Mouse (Mus musculus) ES-E14 (cell line): ENCODE data around the gene Sptb. TPM values are rescaled to one million over a fixed set of nuclear protein-coding genes. Genes with fewer than 3 reads are reported as not detected.

Experiments
- DNase-seq: peaks from one replicate; pipeline ENCODE4 v3.0.0-alpha.2; 2013; ENCODE audit warnings: low read depth, low spot score
- H3K27ac ChIP-seq: 2 replicates; pipeline ENCODE4 v1.5.1; 2012; ENCODE audit warnings: low read depth, mild to moderate bottlenecking, low read length, moderate library complexity, mixed read lengths; ENCODE audit not compliant: poor library complexity, insufficient read depth, severe bottlenecking
- H3K36me3 ChIP-seq: 2 replicates; pipeline ENCODE4 v1.6.1; 2012; ENCODE audit warnings: mild to moderate bottlenecking, low read length, moderate library complexity, mixed read lengths; ENCODE audit not compliant: control insufficient read depth, poor library complexity, insufficient read depth, severe bottlenecking
- H3K4me1 ChIP-seq, 2 experiments: fragments of 150-350 bp in 1 of 2; sonication (generic) in 1 of 2; 2 replicates each; pipeline ENCODE4 v1.6.1; 2012; ENCODE audit warnings: low read length in 2 of 2, mild to moderate bottlenecking in 1 of 2, mixed read lengths in 1 of 2; ENCODE audit not compliant: control insufficient read depth in 2 of 2, insufficient read depth in 2 of 2, poor library complexity in 1 of 2
- H3K4me3 ChIP-seq, 2 experiments: fragments of 150-350 bp in 1 of 2; sonication (generic) in 1 of 2; 2 replicates each; pipeline ENCODE4 v1.5.1; 2012; ENCODE audit warnings: low read length in 2 of 2, low read depth in 1 of 2, mild to moderate bottlenecking in 1 of 2, mixed read lengths in 1 of 2; ENCODE audit not compliant: insufficient read depth in 1 of 2, poor library complexity in 1 of 2, severe bottlenecking in 1 of 2
- H3K9ac ChIP-seq: 2 replicates; pipeline ENCODE4 v1.6.1; 2012; ENCODE audit warnings: low read depth, mild to moderate bottlenecking, low read length, mixed read lengths; ENCODE audit not compliant: poor library complexity, insufficient read depth, severe bottlenecking
- H3K9me3 ChIP-seq: fragments of 150-350 bp; sonication (generic); 2 replicates; pipeline ENCODE4 v1.6.1; 2012; ENCODE audit warnings: low read depth, mild to moderate bottlenecking, low read length; ENCODE audit not compliant: control insufficient read depth, insufficient read depth
- CHD2 ChIP-seq: IDR thresholded peaks from 2 replicates; pipeline ENCODE4 v1.6.1; 2014; ENCODE audit warnings: mild to moderate bottlenecking, low read depth, low read length, inconsistent platforms
- HCFC1 ChIP-seq: IDR thresholded peaks from 2 replicates; pipeline ENCODE4 v1.6.1; 2012; ENCODE audit warnings: low read length, inconsistent platforms, borderline replicate concordance; ENCODE audit not compliant: insufficient read depth
- MAFK ChIP-seq: IDR thresholded peaks from 2 replicates; pipeline ENCODE4 v1.6.1; 2014; ENCODE audit warnings: mild to moderate bottlenecking, low read depth, low read length, inconsistent platforms; ENCODE audit not compliant: insufficient read depth
- ZC3H11A ChIP-seq: IDR thresholded peaks from 2 replicates; pipeline ENCODE4 v1.6.1; 2012; ENCODE audit warnings: low read depth, mild to moderate bottlenecking, inconsistent platforms, low read length, borderline replicate concordance
- ZNF384 ChIP-seq: IDR thresholded peaks from 2 replicates; pipeline ENCODE4 v1.6.1; 2012; ENCODE audit warnings: low read depth, low read length, inconsistent platforms
- in situ Hi-C, 2 experiments: fragments of 600-800 bp; cut with MboI; formaldehyde crosslinking; loops; one replicate each; pipeline ENCODE4 v1.15.1; 2025; ENCODE audit warnings: low sequenced_read_pairs in 2 of 2, inconsistent platforms in 1 of 2; ENCODE audit not compliant: unreplicated experiment in 2 of 2
- total RNA-seq: library from RNA; depleted of rRNA; stranded (reverse); fragments of 300-350 nt; gene quantifications from 2 replicates; pipeline ENCODE4 v1.2.3, GENCODE M21; 2012

Gene Sptb
- total RNA-seq, 1 experiment = 3.6 TPM

GRCm38 (mm10) chr12:76596292-76597023, 113.9 kb downstream of the Sptb start:
- peak; percentile 68 for DNase-seq
- H3K9me3 ChIP-seq = no peaks in the 10 kb centered on the region
- peaks cover 8% of the 10 kb centered on the region; the same call in 1 of the 2 replicates for H3K36me3 ChIP-seq
- in situ Hi-C loops = loop anchor here in 1 of 2 experiments (10.0 kb wide), 1 partner anchor 102 kb away; no protein-coding TSS in a partner anchor
- no peak overlapping the region for H3K9ac ChIP-seq
- no peak overlapping the region for H3K4me3 ChIP-seq
- TF ChIP-seq ZNF384 (no peak), HCFC1 (0 out of 2 replicates have a peak, but pooled peaks have one; percentile 31), MAFK (no peak), CHD2 (no peak), ZC3H11A (0 out of 2 replicates have a peak, but pooled peaks have one; percentile 42)
- H3K27ac ChIP-seq = no peak overlapping the region
- peaks cover 0 to 20% of the 10 kb centered on the region in 2 experiments; a peak in 1 of 4 replicates for H3K4me1 ChIP-seq

GRCm38 (mm10) chr12:76595830-76596229, 114.5 kb downstream of the Sptb start:
- Histone ChIP-seq H3K36me3 (peaks cover 8% of the 10 kb centered on the region; the same call in 1 of the 2 replicates), H3K9me3 (no peaks in the 10 kb centered on the region), H3K4me1 (peaks cover 0 to 20% of the 10 kb centered on the region in 2 experiments; a peak in 1 of 4 replicates), H3K9ac (no peak overlapping the region), H3K4me3 (no peak overlapping the region), H3K27ac (no peak overlapping the region)
- TF ChIP-seq MAFK = no peak
- TF ChIP-seq ZNF384 = no peak
- no peak for TF ChIP-seq ZC3H11A
- TF ChIP-seq HCFC1 = no peak
- no peak for TF ChIP-seq CHD2
- in situ Hi-C loops = loop anchor here in 1 of 2 experiments (10.0 kb wide), 1 partner anchor 101 kb away; no protein-coding TSS in a partner anchor
- no peak for DNase-seq

GRCm38 (mm10) chr12:76594556-76594955, 115.8 kb downstream of the Sptb start:
- in situ Hi-C loops = loop anchor here in 1 of 2 experiments (10.0 kb wide), 1 partner anchor 100 kb away; no protein-coding TSS in a partner anchor
- H3K4me1 ChIP-seq = peaks cover 0 to 20% of the 10 kb centered on the region in 2 experiments; a peak in 1 of 4 replicates
- no peaks in the 10 kb centered on the region for H3K9me3 ChIP-seq
- H3K4me3 ChIP-seq = no peak overlapping the region
- TF ChIP-seq CHD2 = no peak
- no peak for TF ChIP-seq MAFK
- TF ChIP-seq HCFC1 = no peak
- TF ChIP-seq ZNF384 = no peak
- no peak for TF ChIP-seq ZC3H11A
- H3K27ac ChIP-seq = no peak overlapping the region
- peaks cover 4% of the 10 kb centered on the region; the same call in 1 of the 2 replicates for H3K36me3 ChIP-seq
- peak overlapping the region; percentile 20; the same call in 1 of the 2 replicates for H3K9ac ChIP-seq
- DNase-seq = no peak

- Histone ChIP-seq H3K9ac (no peak overlapping the region), H3K9me3 (no peaks in the 10 kb centered on the region), H3K4me1 (peaks cover 0 to 20% of the 10 kb centered on the region in 2 experiments; a peak in 1 of 4 replicates), H3K27ac (no peak overlapping the region), H3K4me3 (no peak overlapping the region), H3K36me3 (peaks cover 3% of the 10 kb centered on the region; the same call in 1 of the 2 replicates)
- in situ Hi-C loops = loop anchor here in 1 of 2 experiments (10.0 kb wide), 1 partner anchor 99 kb away; no protein-coding TSS in a partner anchor
- TF ChIP-seq HCFC1 (no peak), CHD2 (no peak), MAFK (no peak), ZNF384 (no peak)
- no peak for DNase-seq
Measured at GRCm38 (mm10) chr12:76593839-76594322, 116.5 kb downstream of the Sptb start.
